Mouse (Mus musculus) activated CD4-positive, CD25-positive, alpha-beta regulatory T cell, adult 4 months (primary cell): Measurements from ENCODE around the gene Gm17509. TPM values are rescaled to one million over a fixed set of nuclear protein-coding genes. Genes with fewer than 3 reads are reported as not detected.

Experiments used
- ATAC-seq: one replicate; pipeline ENCODE4 v1.8.0; 2017
- polyA plus RNA-seq, 2 experiments: library from polyadenylated mRNA; unstranded; fragments of 100-300 nt; shearing (Covaris generic); gene quantifications; one replicate each; pipeline ENCODE4 v1.2.1; 2017

The Gm17509 gene
- polyA plus RNA-seq: under 1 TPM; 0.27 to 0.38 TPM

DNA sequence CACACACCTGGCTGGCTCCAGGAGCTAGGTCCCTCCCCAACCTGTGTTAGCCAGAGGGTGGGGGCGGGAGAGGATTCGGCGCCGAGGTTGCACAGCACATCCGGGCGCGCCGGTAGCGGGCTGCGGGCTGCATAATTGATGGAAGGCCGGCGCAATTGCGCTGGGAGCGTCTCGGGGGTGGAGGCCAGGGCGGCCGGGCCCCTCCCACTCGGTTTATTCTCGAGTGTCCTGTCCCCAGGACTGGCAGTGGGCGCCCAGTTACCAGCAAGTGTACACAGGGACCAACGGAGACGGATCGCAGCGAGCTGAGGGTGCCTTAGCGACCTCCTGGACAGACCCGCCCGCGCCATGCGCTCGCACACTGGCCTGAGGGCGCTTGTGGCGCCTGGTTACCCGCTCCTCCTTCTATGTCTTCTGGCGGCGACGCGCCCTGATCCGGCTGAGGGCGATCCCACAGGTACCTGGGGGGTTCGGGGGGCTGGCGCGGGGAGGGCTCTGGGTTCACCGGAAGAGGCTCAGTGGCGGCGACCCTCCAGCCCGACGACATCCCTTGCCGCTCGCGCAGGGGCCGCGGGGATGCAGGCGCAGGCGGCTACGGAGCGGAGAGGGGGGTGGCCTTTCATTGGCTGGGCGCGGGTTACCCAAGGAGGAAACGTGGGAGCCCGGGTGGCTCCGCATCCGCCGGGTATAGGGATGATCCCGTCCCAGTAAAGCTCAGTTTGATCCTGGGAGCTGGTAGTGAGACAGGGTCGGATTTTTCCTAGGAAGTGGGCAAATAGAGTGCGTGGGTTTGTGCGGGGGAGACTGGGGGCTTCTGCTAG, at the start of gene Gm17509:
Gene Gm17509, minus strand, starts transcription at position 575 of the 821 bp plus-strand sequence.
- peak; percentile 50 for ATAC-seq

DNA sequence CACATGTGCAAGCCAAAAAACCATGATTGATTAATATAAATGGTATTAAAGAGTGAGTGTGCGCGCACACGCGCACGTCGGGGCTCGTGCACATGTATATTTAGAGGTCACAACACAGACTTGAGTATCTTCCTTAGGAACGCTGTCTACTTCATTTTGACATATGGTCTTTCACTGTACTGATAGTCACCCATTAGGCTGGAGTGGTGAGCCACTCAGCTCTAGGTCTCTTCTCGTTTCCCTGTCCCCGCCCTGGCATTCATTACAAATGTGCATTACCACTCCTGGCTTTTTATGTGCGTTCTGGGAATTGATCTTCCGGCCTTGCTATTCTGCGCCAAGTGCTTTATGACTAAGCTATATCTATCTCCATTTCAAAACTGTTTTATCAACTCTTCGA, 47.1 kb upstream of the Gm17509 start:
- no peak for ATAC-seq

DNA sequence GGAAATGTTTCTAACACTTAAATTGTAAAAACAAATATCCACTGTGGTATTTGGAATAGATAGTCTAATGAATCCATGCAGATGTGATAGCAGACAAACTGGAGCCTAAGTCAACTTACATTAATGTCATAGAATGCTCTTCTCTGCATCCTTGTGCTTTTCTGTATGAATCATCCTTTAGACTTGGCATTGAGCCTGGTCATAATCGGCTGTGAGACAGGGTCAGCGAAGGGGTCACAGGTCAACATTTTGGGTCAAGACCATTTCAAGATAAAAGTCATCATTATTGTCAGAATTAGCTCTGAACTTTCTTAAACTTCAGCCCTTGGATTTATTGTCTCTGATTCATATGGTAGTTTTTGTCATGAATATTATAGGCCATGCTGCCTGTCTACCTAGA, 45.3 kb upstream of the Gm17509 start:
- ATAC-seq: no peak

DNA sequence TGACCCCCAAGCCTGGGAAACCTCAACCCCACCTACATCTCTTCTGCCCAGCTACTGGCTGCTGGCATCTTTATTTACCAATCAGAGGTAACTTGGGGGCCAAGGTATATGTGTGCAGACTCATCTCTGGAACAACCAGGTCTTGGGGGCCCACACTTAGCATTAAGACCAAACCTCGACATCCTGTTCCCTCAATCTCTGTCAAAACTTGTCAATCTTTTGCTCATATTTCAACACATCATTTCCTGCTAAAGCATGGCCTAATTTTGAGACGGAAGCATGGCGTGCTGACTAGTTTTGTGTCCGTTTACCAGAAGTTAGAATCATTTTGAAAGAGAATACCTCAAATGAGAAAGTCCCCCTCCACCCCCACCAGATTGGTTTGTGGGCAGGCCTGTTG, 39.8 kb upstream of the Gm17509 start:
- ATAC-seq: peak; percentile 91

DNA sequence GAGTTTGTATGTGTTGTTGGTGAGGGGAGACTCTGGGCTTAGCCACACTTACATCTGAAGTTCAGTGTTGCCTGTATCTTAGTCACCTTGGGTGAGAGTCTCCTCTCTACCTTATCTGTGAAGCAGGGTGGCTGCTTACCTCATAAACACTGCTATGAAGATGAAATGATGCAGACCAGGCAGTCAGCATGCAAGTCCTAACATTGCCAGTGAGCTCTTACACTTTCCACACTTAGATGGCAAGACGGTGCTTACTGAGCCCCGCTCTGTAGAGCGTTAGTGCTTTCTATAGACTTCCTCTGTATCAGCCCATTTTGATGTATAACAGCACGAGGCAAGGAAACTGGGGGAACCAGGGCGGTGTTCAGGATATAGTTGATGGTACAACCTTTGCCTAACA, 21.7 kb upstream of the Gm17509 start:
- peak; percentile 53 for ATAC-seq

DNA sequence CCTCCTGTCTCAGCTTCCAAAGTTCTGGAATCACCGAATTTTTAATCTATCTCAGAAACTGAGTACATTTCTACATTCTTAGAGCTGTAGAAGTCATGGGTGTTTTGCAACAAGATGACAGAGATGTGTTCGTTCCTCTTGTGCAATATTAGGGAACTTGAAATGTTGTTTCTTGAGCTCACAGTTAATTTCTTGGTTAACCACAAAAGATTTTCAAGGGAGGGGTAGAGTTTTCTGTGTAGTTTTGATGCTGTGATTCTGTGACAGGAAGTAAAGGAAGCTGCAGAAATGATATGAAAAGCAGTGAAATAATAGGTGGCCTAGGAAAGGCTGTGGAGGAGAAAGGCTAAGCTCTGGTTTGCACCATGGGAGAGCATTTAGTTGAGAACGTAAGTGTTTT, 21.2 kb upstream of the Gm17509 start:
- ATAC-seq: peak; percentile 83

DNA sequence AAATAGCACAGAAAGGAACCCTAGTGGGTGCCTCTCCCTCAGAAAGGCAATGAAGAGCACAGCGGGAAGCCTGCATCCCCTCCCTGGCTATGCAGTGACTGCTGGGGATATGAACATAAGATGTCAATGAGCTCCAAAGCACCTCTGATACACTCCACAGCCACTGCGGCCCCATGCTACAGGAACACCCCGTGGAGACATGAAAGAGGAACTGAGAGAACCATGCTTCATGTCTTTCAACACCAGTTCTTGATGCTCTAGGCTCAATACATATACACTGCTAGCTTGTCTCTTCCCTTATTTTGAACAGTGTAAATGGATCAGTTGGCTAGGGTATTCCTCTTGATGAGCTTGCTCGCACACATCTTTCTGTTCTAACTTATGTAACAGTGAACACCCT, 16.2 kb upstream of the Gm17509 start:
- ATAC-seq: no peak

DNA sequence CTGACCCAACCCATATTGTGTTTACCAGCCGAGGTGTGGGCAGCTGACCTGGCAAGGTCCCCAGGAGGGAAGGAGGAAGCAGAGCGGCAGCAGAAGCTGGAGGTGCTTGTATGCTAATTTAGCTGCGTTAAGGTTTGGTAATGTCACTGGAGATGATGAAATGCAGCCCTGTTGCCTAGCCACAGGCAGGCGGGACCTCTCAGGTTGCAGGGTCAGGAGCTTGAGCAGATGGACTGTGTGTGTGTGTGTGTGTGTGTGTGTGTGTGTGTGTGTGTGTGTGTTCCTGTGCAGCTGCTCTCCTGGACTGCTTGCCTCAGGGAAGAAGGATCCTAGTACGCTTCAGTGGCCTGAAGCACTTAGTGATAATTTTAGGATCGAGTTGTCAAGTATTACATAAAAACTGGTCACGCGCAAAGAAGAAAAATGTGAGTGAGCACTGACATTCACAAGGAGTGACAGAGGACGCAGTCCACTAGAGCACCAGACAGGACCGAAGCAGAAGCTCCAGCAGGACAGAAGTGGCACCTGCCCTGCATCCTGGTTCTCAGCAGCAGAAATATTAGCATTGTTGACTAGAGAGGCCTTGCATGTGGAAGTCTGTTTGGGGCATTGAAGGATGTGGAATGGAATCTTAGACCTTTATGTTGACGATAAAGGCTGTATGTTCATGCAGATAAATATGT, 14.8 kb upstream of the Gm17509 start:
- ATAC-seq: no peak

DNA sequence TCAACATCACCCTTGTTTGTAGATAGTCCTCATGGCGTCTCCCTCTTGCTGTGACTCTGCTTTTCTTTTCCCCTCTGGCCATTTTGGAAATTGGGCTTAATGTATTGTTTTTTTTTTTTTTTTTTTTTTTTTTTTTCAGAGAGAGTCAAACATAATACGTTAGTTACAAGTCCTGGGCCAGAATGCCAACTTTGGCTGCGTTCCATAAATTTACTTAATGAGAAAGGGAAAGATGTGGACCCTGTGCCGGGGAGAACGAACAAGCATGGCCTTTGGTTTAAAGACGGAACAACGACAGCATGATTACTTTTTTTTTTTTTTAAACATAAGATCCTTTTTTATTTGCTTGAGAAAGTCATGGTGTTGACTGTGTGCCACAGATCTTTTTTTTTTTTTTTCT, 13.6 kb upstream of the Gm17509 start:
- ATAC-seq: no peak

DNA sequence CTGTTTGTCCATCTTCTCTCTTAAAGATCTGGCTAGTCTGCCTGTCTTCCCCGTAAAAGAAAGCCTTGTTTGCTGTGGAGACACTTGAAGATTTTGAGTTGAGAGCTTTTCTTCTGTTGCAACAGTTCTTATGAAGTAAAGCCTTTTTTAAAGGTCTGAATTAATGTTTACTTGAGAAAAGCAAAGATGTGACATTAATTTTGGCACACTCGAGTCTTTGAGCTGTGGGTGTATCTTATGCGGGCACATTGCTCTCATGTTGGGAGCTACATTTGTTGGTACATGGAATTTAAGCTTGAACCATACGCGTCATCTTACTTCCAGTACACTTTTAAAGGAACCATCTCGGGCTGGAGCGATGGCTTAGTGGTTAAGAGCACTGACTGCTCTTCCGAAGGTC, 12.9 kb upstream of the Gm17509 start:
- no peak for ATAC-seq

DNA sequence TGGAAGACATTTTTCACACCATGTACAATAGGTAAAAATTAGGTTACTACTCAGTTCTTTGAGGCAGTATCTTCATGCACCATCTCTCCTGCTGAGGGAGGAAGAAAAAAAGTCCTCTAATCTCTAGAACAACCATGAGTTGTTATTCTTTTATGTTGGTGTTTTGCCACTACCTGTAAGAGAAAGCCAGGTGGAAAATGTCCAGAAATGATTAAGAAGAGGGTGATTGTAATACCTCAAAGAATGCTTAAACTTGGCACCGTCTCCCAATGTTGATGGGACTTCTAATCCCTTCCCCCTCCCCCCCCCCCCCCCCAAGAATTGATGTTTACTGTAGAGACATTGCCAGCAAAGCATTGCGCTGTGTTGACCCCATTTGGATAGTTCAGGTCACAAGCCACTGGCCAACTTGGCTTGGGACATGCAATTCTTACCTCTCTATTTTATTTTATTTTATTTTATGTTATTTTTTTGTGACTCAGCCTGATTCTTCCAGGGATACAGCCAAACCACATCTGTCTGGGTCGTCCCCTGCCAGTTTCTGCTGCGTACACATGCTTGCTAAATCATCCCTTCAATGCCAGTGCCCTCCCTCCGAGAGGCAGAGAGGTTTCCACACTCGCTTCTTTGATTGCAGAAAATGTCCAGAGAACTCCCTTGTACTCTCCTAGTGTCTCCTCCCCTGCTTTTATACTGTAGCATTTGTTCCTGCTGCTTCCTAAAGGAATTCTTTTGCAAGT, 9.7 kb upstream of the Gm17509 start:
- ATAC-seq: no peak

DNA sequence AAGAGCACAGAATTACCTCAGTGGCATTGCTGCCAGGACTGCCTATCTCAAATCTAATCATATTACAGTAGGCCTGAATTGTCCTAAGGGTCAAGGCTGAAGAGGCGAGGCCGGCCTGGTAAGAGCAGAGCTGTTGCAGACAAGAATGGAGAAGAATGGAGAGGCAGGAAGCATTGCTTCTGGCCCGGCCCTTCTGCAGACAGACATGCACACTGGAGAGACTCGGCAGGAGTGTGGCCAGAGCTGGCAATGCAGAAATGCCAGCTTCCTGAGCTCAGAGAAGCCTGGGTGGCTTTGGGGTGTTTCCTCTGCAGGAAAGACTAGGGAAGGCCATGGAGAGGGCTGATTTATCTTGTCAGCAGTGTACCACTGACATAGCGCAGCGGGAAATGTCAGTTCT, 4.7 kb upstream of the Gm17509 start:
- ATAC-seq: no peak

DNA sequence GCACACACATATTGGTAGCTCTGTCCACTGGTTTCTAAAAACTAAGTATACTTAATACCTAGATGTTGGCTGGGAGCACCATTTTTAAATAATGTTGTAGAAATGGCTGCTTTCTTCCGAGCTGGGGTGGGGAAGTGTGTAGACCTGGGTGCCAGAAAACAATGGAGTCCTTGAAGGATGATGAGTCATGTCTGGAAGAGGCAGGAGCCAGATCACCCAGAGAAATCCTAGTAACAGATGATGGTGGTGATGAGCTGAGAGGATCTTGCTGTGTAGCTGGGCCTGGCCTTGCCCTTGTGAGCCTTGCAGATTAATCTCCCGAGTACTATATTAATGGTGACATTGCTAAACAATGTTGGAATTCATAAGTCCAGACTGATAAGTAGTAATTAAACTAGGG, 4.0 kb upstream of the Gm17509 start:
- no peak for ATAC-seq

DNA sequence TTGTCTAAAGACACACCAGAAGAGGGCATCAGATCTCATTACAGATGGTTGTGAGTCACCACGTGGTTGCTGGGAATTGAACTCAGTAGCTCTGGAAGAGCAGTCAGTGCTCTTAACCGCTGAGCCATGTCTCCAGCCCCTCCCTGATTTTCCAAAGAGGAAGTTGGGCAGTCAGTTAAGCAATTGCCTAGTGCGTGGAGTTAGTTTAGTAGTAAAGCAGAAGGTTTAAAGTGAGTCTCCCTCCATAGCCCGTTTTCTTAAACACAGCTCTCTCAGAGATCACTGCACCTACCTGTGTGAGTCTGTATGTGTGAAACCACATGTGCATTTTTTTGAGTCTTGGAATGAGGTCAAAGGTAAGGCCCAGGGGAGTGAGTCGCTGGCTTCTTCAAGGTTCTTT, 2.2 kb upstream of the Gm17509 start:
- no peak for ATAC-seq

DNA sequence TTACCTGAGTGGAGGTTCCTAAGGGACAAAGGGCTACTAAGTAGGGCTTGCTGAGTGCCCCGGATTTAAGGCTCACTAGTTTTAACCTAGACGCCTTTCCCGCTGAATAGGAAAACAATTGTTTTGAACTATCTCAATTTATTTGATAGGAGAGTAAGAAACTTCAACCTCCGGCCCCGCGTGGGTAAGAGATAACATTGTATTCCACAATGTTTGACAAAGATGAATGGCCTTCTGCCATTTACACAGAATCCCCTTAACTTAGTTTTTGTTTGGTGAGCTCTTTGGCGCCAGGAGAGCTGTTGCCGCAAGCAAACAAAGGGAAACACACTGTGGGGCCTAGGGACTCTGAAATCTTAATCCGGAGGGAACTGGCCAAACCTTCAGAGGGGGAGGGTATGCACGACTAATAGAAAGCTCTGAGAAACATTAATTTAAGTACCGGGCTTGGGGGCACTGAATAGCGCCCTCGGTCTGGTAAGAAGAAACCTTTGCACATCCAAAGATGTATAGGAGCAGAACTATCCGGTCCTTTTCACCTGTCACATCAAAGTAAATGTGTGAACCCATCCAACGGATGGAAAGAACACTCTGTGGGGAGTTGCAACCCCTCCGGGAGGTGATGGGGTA, 889 bp downstream of the Gm17509 start:
- no peak for ATAC-seq

DNA sequence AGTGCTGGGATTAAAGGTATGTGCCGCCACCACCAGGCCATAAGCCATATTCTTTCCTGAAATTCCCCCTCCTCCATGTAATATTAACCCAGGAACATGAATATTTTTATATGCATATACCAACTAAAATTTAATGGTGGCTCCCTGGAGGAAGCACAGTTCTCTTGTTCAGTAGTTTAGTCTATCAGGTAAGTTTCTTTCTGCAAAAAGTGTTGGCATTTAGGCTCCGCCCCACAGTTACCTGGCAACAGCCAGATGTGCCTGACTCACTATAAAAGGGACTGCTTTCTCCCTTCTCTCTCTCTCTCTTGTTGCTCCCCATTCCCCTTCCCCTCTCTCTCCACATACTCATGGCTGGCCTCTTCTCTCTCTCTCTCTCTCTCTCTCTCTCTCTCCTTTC, 2.8 kb downstream of the Gm17509 start:
- ATAC-seq: no peak

DNA sequence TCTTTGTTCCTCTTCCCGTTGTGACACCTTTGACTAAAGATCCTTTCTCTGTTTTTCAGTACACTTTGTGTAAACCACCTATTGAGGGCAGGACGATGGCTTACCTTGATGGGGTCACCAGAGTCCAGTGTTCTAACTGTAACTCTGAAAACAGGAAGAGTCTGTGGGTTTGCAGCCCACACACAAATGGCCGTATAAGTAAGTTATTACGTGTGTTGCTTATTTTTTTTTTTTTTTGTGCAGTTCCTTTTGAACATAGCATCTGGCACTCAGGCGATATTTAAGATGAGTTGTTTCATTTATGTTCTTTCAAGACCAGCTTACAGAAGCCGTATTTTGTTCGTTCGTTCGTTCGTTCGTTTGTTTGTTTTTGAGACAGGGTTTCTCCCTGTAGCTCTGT, 3.3 kb downstream of the Gm17509 start:
- ATAC-seq: peak; percentile 18

DNA sequence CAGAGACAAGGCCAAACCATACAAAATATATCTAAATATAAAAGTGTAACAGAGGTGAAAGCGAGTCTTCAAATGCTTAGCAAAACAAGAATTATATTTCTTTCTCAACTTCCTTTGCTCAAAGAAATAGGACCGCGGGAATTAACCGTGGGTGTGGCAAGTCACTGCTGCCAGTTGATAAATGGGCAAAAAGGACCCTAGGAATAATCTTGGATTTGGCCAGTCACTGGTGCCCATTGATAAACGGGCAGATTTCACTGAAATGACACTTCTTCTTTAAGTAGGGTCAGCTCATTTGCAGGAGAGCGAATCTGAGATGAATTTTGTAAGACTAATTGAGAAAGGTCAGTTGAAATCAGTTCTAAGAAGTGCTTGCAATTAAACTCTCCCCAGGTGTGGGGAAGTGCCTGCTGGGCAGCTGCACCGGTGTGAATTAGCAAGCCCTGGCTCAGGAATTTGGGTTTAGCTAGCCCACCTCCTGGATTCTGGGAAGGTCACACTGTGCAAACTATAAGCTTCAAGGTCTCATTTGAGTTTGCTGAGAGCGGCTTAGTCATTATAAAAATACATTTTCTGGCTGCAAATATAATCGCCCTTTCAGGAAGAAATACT, 4.0 kb downstream of the Gm17509 start:
- ATAC-seq: no peak

DNA sequence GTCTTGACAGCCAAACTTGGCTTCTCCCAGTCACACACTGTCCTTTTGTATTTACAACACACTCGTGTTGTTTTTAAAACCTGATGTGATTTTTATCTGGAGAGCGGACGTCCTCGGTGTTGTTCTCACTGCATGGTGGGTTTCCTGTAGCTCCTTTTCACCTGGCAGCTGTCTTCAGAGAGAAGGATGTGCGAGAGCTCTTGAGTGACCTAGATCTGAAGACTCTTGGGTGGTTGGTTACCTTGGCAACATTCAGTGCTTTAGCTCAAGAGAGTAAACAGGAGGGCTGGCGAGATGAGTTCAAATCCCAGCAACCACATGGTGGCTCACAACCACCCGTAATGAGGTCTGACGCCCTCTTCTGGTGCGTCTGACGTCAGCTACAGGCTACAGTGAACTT, 4.7 kb downstream of the Gm17509 start:
- peak; percentile 77 for ATAC-seq

DNA sequence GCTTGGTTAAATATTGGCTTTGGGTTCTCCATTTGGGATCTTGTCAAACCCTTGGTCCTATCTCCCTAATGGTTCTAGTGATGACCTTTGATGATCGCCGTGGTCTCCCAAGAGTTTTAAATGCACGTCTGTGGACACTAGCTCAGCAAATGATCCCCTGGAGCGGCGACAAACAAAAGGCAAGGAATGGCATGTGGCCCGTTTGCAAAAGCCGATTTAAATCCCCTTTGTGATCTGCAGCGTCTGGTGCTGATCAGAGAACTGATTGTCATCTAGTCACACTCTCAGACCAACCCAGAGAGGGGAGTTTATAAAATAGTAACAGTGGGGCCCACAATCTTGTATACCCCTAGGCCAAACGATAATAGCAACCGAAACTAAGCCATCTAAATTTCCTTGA, 5.4 kb downstream of the Gm17509 start:
- ATAC-seq: no peak

DNA sequence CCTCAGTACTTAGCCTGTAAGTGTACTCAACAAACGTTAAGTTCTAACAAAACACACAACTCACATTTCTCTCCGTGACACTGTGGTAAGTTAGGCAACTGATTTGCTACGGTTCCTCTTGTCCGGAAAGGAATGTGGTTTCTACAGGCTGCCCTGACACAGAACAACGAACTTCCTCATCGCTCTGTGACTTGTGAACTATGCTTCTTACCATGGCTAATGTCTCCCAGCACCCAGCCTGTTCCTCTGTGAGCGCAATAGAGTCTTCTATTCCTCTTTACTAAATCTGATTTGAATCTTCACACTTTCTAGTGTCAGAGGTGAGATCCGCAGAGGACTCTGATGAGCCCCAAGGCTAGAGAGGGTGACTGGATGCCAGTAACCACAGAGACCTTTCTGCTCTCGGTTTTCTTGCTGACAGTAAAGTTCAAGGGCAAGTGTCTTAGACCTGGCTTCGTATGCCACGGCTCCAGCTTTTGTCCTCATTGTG, 9.4 kb downstream of the Gm17509 start:
- ATAC-seq: peak; percentile 36

DNA sequence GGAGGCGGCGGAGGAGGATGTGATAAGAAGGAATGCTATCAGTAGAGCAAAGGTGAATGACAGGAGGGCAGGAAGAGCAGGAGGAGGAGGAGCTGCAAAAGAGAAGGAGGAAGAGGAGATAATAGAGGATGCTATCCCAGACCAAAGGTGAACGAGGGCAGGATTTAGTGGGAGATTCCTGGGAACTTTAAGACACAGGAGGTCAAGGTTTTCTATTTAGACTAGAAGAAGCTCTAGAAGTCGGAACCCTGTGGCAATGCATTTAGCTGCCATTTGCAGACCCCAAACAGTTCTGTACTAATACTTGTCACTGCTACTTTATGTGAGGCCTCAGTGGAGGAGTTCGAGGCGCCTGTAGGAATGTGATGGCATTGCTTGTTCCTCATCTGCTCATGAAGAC, 12.6 kb downstream of the Gm17509 start, which contains the start of gene Emb:
Gene Emb, plus strand, starts transcription at position 301 of the 400 bp plus-strand sequence.
- no peak for ATAC-seq
